Mouse (Mus musculus) cerebellum, postnatal 36 days (tissue): ENCODE measurements around the gene Pdap1.

Experiments
- DNase-seq, 2 experiments: peaks; one replicate each; pipeline ENCODE4 v3.0.0; 2021 to 2022; ENCODE audit warnings: mixed read lengths in 2 of 2

Gene Pdap1

DNA sequence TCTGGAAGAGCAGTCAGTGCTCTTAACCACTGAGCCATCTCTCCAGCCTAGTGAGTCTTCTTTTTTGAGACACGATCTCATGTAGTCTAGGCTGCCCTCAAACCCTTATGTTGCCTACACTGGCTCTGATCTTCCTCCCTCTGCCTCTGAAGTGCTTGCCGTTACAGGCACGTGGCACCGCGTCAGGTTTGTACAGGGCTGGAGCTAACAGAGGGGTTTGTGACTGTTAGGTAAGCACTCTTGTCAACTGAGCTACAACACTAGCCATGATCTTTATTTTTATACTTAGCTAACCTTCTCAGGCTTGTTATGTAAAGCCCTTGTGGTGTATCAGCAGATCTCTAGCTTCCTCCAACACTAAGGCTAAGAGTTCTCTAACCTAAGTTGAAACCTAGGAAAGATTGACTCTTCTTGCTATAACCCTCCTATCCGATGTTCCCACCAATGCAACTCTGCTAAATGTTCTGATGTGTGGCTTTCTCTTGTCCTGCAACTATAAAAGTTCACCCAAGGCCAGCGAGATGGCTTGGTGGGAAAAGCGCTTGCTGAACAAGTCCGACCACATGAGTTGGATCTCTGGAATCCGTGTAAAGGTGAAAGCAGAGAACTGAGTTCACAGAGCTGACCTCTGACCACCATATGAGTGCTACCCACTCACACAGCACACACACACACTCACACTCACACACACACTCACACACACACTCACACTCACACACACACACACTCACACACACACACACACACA lies 58.0 kb downstream of the Pdap1 start:
- DNase-seq = no peak
